Mouse (Mus musculus) lung, embryonic 15.5 days (tissue): ENCODE results near the gene Huwe1. TPM values are rescaled to one million over a fixed set of nuclear protein-coding genes. Genes with fewer than 3 reads are reported as not detected.

Experiments used
- microRNA counts: library from miRNA; unstranded; fragments of <30 nt; microRNA quantifications from one replicate; lab custom pipeline; 2016
- microRNA-seq: library from miRNA; unstranded; fragments of <30 nt; microRNA quantifications from one replicate; pipeline ENCODE4, GENCODE M21; 2016
- polyA plus RNA-seq: library from polyadenylated mRNA; unstranded; fragments of >200 nt; fragmentation: Nextera tagmentation; extraction: Ambion mirVana; gene quantifications from 2 replicates; pipeline ENCODE4 v1.2.1, GENCODE M21; 2015

Huwe1 gene
- polyA plus RNA-seq, 1 experiment from 2014 or later: 58.0 TPM

MicroRNAs encoded within 50 kb of the gene (microRNA counts, 519-probe panel; counts per million panel counts)
- 3,061 counts per million, percentile 82 among the panel's probes with 10 or more counts for microRNA mmu-miR-98 (lab: Ali Mortazavi, UCI)

Small RNA genes within 50 kb of the gene (microRNA-seq; reads per million reads assigned to microRNA genes)
- not detected for gene Mir3113
- 13,331 reads per million, percentile 96 among the genes with 10 or more reads in this experiment for gene Mir98
- gene Mirlet7f-2: 4,762 reads per million, percentile 90 among the genes with 10 or more reads in this experiment

Other genes with a start within 250 kb of the Huwe1 start
- 211 and 216 TPM in 2 replicates for gene Hsd17b10, start 201.0 kb downstream of the Huwe1 start, polyA plus RNA-seq
- 2.6 and 2.9 TPM in 2 replicates for gene Ribc1, start 215.5 kb downstream of the Huwe1 start, polyA plus RNA-seq
- gene Smc1a, start 215.6 kb downstream of the Huwe1 start, polyA plus RNA-seq: 107 and 116 TPM in 2 replicates